Mouse (Mus musculus): ENCODE measurements at regions not wholly inside any gene's neighbourhood (a gene's known extent, or its start where the extent isn't known, plus 50 kb on each side); places are given as distances from the start of the nearest gene placed in this dataset.
"Not testable (repeated sequence)": the region's sequence is repeated elsewhere in the genome, so short reads cannot be mapped to it uniquely, and the experiment has no call there.

DNA sequence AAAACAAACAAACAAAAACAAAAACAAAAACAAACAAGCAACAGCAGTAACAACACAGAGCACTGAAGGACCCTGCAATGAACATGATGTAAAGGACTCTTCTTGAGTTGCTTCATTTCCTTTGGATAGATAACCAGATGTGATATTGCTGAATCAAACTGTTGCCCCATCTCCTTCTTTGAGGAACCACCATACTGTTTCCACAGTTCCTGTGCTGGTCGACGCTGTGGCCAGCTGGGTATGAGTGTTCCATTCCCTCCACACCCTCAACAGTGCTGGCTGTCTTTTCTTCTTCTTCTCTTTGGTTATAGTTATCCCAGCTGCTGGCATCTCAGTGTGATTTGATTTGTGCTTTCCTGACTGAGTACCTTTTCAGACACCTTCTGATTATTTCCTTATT, 152.3 kb downstream of the Mterf1b start:
- intact Hi-C loops (cut with DNase I) = no loop called here
- no peak for DNase-seq (ENCODE audit: low spot score in 2 of 2)

DNA sequence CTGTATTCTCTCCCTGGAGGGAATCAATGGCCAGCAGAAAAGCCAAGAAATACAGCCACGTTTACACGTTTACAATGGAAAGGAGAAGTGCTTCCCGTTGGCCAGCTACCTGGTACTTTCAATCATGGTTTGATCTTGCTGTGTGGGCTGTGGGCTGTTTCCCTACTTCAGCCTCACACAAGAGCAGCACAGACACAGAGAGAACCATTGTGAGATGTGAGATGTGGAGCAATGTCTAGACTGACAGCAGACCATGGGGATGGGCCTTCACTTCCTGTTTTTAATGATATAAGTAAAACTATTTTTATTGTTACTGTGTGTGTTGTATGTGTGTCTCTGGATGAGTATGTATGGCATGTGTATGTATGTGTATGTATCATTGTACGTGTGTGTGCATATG, 156.2 kb downstream of the Mterf1b start:
- DNase-seq (ENCODE audit: low spot score in 2 of 2) = no peak
- intact Hi-C loops (cut with DNase I) = no loop called here

DNA sequence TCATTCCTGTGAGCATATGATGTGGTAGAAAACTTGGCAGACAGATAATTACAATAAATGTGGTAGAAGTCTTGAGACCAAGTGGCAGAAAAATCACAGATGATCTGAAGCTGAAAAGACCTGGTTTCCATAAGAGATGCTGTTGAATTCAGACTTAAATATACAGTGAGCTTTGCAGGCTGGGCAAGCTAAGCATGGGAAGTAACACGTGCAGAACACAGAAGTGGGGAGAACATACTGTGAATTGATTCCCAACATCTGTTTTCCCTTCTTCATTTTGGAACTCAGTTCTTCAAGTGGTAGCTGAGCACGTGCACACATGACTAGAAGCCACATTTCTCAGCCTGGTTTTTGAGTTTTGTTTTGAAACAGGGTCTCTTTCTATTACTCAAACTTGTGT, 157.8 kb downstream of the Mterf1b start:
- intact Hi-C loops (cut with DNase I) = no loop called here
- DNase-seq (ENCODE audit: low spot score in 2 of 2) = no peak

DNA sequence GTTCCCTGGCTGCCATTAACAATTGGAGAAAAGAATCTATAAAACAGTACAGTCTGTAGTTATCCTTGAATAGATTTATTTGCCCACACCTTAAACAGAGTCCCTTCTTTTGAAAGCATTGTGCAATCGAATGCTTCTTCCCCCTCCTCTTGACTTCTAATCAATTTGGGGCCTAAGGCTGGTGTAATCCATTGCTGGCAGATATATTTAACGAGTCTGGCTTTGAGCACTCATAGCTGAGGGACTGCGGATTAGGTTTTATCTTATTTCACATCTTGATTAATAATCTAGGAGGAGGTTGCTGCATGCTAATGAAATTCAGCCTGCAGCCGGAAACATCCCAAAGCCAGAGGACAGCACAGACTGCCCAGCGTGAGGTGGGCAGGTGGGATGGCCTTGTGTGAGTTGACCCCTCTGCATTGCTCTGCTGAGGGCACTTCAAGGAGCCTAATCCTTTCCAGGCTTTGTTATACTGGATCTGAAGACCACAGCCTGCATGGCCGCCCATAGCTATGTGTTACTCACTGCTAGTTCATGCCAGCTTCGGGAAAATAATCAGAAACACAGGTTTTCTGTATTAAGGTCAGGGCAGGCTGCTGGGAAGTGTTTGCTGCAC, 163.6 kb downstream of the Mterf1b start:
- DNase-seq (ENCODE audit: low spot score in 2 of 2) = no peak
- intact Hi-C loops (cut with DNase I) = no loop called here

DNA sequence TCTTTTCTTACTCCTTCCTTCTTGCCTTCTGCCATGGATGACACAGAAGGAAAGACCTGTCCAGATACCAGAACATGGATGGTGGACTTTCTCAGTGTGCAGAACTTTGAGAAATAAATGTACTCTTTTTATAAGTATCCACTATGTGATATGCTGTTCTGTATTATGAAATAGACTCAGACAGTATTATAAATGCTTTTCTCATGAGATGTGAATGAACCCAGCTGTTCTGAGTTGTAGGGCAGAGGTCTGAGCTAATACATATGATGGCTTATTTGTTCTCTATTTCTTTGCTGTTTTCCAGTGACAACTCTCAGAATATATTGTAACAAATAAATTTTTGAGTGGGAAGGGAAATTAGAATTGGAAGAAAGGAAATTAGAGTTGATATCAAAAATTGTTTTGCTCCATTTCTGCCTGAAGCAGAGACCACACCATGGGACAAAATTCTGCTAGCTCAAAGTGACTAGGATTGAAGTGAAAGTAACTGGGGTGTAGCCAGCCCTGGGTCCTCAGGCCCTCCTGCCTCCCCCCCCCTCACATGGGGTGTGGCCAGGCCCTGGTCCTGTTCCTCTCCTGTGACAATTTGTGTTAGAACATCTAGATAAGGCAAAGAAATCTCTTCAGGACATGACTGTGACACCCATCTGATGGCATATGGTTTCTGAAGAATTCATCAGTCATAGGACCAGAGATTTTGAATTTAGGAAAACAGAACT, 164.5 kb downstream of the Mterf1b start:
- DNase-seq (ENCODE audit: low spot score in 2 of 2); intact Hi-C loops (cut with DNase I): not testable (repeated sequence)

DNA sequence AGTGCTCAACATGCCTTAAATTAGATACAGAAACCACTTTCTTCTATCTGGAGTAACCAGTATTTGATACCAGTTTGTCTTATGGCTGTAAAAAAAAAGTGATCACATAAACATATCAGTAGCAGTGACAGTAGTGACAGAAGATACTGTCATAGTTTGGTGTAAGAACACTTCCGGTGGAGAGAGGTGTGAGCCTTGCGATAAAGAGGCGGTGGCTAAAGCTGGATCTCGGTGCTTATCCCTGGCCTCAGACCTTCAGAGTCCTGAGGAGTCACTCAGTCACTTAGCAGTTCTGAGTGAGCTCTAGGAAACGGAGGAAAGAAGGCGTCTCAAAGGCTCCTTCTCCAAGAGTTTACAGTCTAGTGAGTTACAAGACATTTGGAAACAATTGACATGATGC, 169.4 kb downstream of the Mterf1b start:
- DNase-seq (ENCODE audit: low spot score in 2 of 2); intact Hi-C loops (cut with DNase I): not testable (repeated sequence)

DNA sequence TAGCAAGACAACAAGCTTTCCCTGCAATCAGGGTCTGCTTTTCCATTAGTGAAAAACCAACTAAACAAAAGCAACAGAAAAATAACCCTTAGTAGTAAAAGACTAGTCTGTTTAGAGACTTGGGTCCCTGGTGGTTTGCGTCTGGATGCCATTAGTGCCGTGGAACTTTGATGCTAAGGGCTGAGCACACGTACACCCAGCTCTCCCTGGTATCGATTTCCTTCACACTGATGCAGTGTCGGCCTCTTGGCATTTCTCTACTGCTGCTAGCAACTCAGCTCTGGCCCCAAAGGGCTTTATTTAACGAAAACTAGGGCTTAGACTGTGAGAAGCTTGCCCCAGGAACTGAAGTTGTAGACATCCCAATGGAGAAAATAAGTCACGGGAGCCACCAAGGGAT, 192.6 kb downstream of the Mterf1b start:
- DNase-seq (ENCODE audit: low spot score in 2 of 2); intact Hi-C loops (cut with DNase I): not testable (repeated sequence)

DNA sequence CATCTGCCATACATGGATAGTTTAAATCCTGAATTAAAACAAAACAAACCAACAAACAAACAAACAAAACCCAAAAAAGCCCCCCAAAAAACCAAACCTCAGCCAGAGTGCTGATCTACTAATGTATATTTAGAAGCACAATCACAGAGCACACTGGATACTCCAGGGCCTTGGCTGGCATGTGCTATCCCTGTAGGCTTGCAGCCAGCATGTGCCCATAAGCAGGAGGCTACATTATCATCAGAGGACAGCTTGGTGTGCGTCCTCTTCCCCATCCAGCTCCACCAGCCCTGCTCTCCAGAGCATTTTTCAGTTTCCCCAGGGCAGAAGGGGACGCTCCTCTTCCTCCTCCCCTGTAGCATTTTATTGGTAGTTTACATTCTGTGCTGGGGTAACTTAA, 198.9 kb downstream of the Mterf1b start:
- DNase-seq (ENCODE audit: low spot score in 2 of 2) = no peak
- intact Hi-C loops (cut with DNase I) = no loop called here

DNA sequence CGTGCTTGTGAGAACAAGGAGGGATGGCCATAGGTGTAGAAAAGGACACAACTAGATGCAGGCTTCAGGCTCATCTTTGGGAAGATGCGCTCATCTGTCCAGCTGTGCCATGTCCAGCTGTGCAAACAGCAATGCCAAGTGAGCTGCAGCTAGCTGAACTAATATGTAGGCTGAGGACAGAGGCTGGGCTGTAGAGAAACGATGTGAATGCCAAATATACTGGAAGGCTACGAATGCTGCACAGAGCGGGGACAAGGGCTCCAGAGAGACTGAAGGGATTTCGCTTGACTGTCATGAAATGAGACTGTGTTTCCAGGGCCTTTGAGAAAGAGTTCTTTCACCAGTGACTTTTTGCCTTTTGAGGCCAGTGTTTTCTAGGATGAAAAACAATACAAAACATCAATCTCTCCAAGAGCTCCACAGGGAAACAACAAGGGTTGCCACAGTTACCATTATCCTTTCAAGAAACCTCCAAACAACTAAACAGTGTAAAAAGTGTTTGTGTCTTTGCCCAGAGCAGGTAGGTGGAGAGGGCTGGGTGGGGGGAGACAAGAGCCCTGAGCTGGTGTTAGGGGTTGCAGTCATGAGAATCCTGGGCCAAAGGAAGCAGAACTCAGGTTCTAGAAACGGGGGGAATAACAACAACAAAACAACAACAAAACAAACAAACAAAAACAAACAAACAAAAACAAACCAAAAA, 202.3 kb downstream of the Mterf1b start:
- intact Hi-C loops (cut with DNase I) = not testable (repeated sequence)

DNA sequence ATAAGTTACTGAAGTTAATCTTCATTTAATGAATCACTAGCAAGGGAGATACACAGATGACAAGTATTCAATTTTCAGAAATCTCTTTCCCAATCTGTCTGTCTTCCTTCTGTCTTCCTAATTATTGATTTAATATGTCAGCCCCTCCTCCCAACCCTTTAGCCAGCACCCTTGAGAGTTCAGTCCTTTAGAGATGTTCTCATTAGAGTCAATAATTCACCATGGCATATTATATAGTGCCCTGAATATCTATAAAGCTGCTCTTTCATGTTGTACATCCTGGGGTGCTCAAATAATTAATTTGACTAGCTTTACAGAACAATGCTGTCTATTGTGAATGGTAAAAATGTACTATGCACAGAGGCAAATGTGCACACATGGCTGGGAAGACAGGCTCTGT, 205.9 kb downstream of the Mterf1b start:
- intact Hi-C loops (cut with DNase I) = no loop called here
- DNase-seq (ENCODE audit: low spot score in 2 of 2) = no peak

More for the DNA sequence above, 202.3 kb downstream of the Mterf1b start:
- DNase-seq (ENCODE audit: low spot score in 2 of 2) = not testable (repeated sequence)

DNA sequence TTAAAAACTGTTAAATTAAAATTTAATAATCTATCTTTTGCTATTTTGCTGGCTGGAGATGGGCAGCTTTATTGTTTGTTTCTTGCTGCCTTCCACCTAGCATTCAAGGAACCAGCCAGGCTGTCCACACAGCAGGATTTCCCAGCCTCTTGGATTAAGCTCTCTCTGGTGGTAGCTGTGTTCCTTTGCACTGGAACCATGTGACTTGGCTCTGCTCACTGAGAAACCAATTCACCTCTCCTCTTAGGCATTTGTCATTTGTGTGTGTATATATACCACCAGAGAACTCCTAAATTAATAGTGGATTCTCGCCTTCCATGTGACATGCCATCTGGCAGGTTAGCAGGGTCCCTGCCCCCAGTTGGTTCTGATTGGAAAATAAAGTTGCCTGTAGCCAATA, 225.6 kb downstream of the Mterf1b start:
- no peak for DNase-seq (ENCODE audit: low spot score in 2 of 2)
- intact Hi-C loops (cut with DNase I) = no loop called here
